Mouse (Mus musculus) embryonic facial prominence, embryonic 12.5 days (tissue): Measurements from ENCODE around the gene Ak7. TPM values are rescaled to one million over a fixed set of nuclear protein-coding genes. Genes with fewer than 3 reads are reported as not detected.
A peak's percentile ranks its signal among the peaks of the same experiment; 100 is the strongest.

ENCODE experiments used
- ATAC-seq: fragments of 200-750 bp; cut with Nextera tagmentation; 2 replicates; pipeline ENCODE4 v1.8.0; 2017; ENCODE audit not compliant: insufficient number of reproducible peaks, insufficient read depth, low FRiP score, low TSS enrichment
- H3K27ac ChIP-seq: fragments of 300-500 bp; sonication (generic); 2 replicates; pipeline ENCODE4 v1.5.1; 2016; ENCODE audit warnings: mild to moderate bottlenecking
- H3K27me3 ChIP-seq: fragments of 300-500 bp; sonication (generic); 2 replicates; pipeline ENCODE4 v1.6.1; 2016; ENCODE audit warnings: mild to moderate bottlenecking, moderate library complexity
- H3K36me3 ChIP-seq: fragments of 300-500 bp; sonication (generic); 2 replicates; pipeline ENCODE4 v1.6.1; 2016; ENCODE audit warnings: mild to moderate bottlenecking
- H3K4me1 ChIP-seq: fragments of 300-500 bp; sonication (generic); 2 replicates; pipeline ENCODE4 v1.6.1; 2016
- H3K4me2 ChIP-seq: fragments of 300-500 bp; sonication (generic); replicated peaks from 2 replicates; pipeline ENCODE4 v1.6.1; 2016; ENCODE audit warnings: mild to moderate bottlenecking, moderate library complexity
- H3K4me3 ChIP-seq: fragments of 300-500 bp; sonication (generic); 2 replicates; pipeline ENCODE4 v1.5.1; 2016; ENCODE audit warnings: mild to moderate bottlenecking
- H3K9ac ChIP-seq: fragments of 300-500 bp; sonication (generic); 2 replicates; pipeline ENCODE4 v1.6.1; 2016; ENCODE audit warnings: mild to moderate bottlenecking, moderate library complexity
- H3K9me3 ChIP-seq: fragments of 300-500 bp; sonication (generic); 2 replicates; pipeline ENCODE4 v1.6.1; 2016; ENCODE audit warnings: mild to moderate bottlenecking, moderate library complexity
- WGBS: fragments of 180-500 bp; shearing (Covaris S2); methylation state at CpG from one replicate; pipeline ENCODE4 v1.1.7; 2016; 5-methylcytosine and 5-hydroxymethylcytosine counted together
- polyA plus RNA-seq: library from polyadenylated mRNA; unstranded; fragments of >200 nt; fragmentation: Nextera tagmentation; extraction: Ambion mirVana; gene quantifications from 2 replicates; pipeline ENCODE4 v1.2.1, GENCODE M21; 2016

The Ak7 gene
- polyA plus RNA-seq: 0.22 and 0.28 TPM in 2 replicates

- ATAC-seq: peak; percentile 79
- Histone ChIP-seq H3K9me3 (no peaks in the 10 kb centered on the region), H3K36me3 (peaks cover 9% of the 10 kb centered on the region), H3K9ac (no peak within 1 kb of the TSS), H3K27me3 (no peaks in the 10 kb centered on the region), H3K4me1 (peaks cover 9% of the 10 kb centered on the region; the same call in 1 of the 2 replicates), H3K4me3 (no peak within 1 kb of the TSS), H3K27ac (no peak within 1 kb of the TSS), H3K4me2 (peak within 1 kb of the TSS; percentile 40)
- 9% methylated on average over 22 of the region's 22 CpGs for WGBS
These were observed at the start of gene Ak7 for GRCm38 (mm10) chr12:105705799-105706487. TSS of gene Ak7 (plus strand) at chr12:105705976.

- no peaks in the 10 kb centered on the region for H3K4me1 ChIP-seq
- no peaks in the 10 kb centered on the region for H3K9me3 ChIP-seq
- no peak overlapping the region for H3K4me2 ChIP-seq
- H3K4me3 ChIP-seq: no peak overlapping the region
- H3K36me3 ChIP-seq: peaks cover 19% of the 10 kb centered on the region
- H3K27ac ChIP-seq: no peak overlapping the region
- ATAC-seq: no peak
- WGBS: 92% methylated on average over 8 of the region's 8 CpGs
- no peak overlapping the region for H3K9ac ChIP-seq
- no peaks in the 10 kb centered on the region for H3K27me3 ChIP-seq
These were observed 29.5 kb upstream of the Ak7 start for GRCm38 (mm10) chr12:105676274-105676673.

- WGBS: 83% methylated on average over 7 of the region's 7 CpGs
- ATAC-seq: no peak
- no peak overlapping the region for H3K27ac ChIP-seq
These were observed 27.6 kb upstream of the Ak7 start for GRCm38 (mm10) chr12:105678211-105678610.

GRCm38 (mm10) chr12:105678762-105679161 lies 27.0 kb upstream of the Ak7 start:
- H3K9me3 ChIP-seq: no peaks in the 10 kb centered on the region
- H3K36me3 ChIP-seq: peaks cover 10% of the 10 kb centered on the region; the same call in 1 of the 2 replicates
- H3K27ac ChIP-seq: no peak overlapping the region
- no peak overlapping the region for H3K9ac ChIP-seq
- H3K4me2 ChIP-seq: no peak overlapping the region
- H3K4me3 ChIP-seq: no peak overlapping the region
- H3K4me1 ChIP-seq: peaks cover 14% of the 10 kb centered on the region
- ATAC-seq: no peak
- no peaks in the 10 kb centered on the region for H3K27me3 ChIP-seq
- 87% methylated on average over 3 of the region's 3 CpGs for WGBS

More at GRCm38 (mm10) chr12:105678211-105678610, 27.6 kb upstream of the Ak7 start:
- Histone ChIP-seq H3K4me1 (peaks cover 9% of the 10 kb centered on the region), H3K9me3 (no peaks in the 10 kb centered on the region), H3K4me2 (no peak overlapping the region), H3K9ac (no peak overlapping the region), H3K4me3 (no peak overlapping the region), H3K27me3 (no peaks in the 10 kb centered on the region), H3K36me3 (peaks cover 16% of the 10 kb centered on the region)

GRCm38 (mm10) chr12:105683933-105684901 lies 21.6 kb upstream of the Ak7 start, which contains the start of gene Gskip:
TSS of gene Gskip (plus strand) at chr12:105684829.
- H3K27me3 ChIP-seq: no peaks in the 10 kb centered on the region
- peak within 1 kb of the TSS; percentile 95 for H3K4me3 ChIP-seq
- ATAC-seq: peak; percentile 57
- H3K9ac ChIP-seq: peak within 1 kb of the TSS; percentile 89
- H3K9me3 ChIP-seq: no peaks in the 10 kb centered on the region
- peak within 1 kb of the TSS; percentile 89 for H3K27ac ChIP-seq
- H3K4me1 ChIP-seq: peaks cover 24% of the 10 kb centered on the region
- H3K4me2 ChIP-seq: peak within 1 kb of the TSS; percentile 88
- WGBS: 1% methylated on average over 41 of the region's 41 CpGs
- H3K36me3 ChIP-seq: peaks cover 2% of the 10 kb centered on the region

GRCm38 (mm10) chr12:105685001-105685691 lies 20.6 kb upstream of the Ak7 start, which contains the start of gene Atg2b:
TSS of gene Atg2b (minus strand) at chr12:105685211.
- H3K4me2 ChIP-seq: peak within 1 kb of the TSS; percentile 88

GRCm38 (mm10) chr12:105686791-105687190 lies 19.0 kb upstream of the Ak7 start:
- H3K4me3 ChIP-seq: no peak overlapping the region
- no peaks in the 10 kb centered on the region for H3K9me3 ChIP-seq
- no peaks in the 10 kb centered on the region for H3K27me3 ChIP-seq
- no peak overlapping the region for H3K9ac ChIP-seq
- no peak for ATAC-seq
- no peak overlapping the region for H3K27ac ChIP-seq
- H3K4me2 ChIP-seq: peak overlapping the region; percentile 88; the same call in 1 of the 2 replicates
- 87% methylated on average over 3 of the region's 3 CpGs for WGBS
- H3K36me3 ChIP-seq: peaks cover 23% of the 10 kb centered on the region
- peaks cover 24% of the 10 kb centered on the region for H3K4me1 ChIP-seq

More at GRCm38 (mm10) chr12:105685001-105685691, 20.6 kb upstream of the Ak7 start, which contains the start of gene Atg2b:
- Histone ChIP-seq H3K27me3 (no peaks in the 10 kb centered on the region), H3K9ac (peak within 1 kb of the TSS; percentile 89), H3K4me1 (peaks cover 24% of the 10 kb centered on the region), H3K27ac (peak within 1 kb of the TSS; percentile 89), H3K36me3 (peaks cover 11% of the 10 kb centered on the region), H3K9me3 (no peaks in the 10 kb centered on the region), H3K4me3 (peak within 1 kb of the TSS; percentile 95)
- ATAC-seq: peak; percentile 86
- under 1% methylated on average over 68 of the region's 73 CpGs for WGBS

GRCm38 (mm10) chr12:105687416-105687815 lies 18.4 kb upstream of the Ak7 start:
- Histone ChIP-seq H3K9me3 (no peaks in the 10 kb centered on the region), H3K9ac (no peak overlapping the region), H3K27ac (no peak overlapping the region), H3K27me3 (no peaks in the 10 kb centered on the region), H3K36me3 (peaks cover 28% of the 10 kb centered on the region), H3K4me3 (no peak overlapping the region), H3K4me2 (no peak overlapping the region), H3K4me1 (peaks cover 21% of the 10 kb centered on the region)
- 86% methylated on average over 4 of the region's 4 CpGs for WGBS
- ATAC-seq: no peak

GRCm38 (mm10) chr12:105688546-105688945 lies 17.2 kb upstream of the Ak7 start:
- H3K4me1 ChIP-seq: peaks cover 12% of the 10 kb centered on the region
- no peaks in the 10 kb centered on the region for H3K9me3 ChIP-seq
- ATAC-seq: no peak
- H3K27me3 ChIP-seq: no peaks in the 10 kb centered on the region
- no peak overlapping the region for H3K4me2 ChIP-seq
- 91% methylated on average over 4 of the region's 4 CpGs for WGBS
- no peak overlapping the region for H3K9ac ChIP-seq
- no peak overlapping the region for H3K4me3 ChIP-seq
- no peak overlapping the region for H3K27ac ChIP-seq
- H3K36me3 ChIP-seq: peaks cover 34% of the 10 kb centered on the region

- Histone ChIP-seq H3K4me2 (no peak overlapping the region), H3K4me3 (no peak overlapping the region), H3K27ac (no peak overlapping the region), H3K4me1 (peaks cover 8% of the 10 kb centered on the region), H3K9ac (no peak overlapping the region), H3K9me3 (no peaks in the 10 kb centered on the region), H3K36me3 (peaks cover 37% of the 10 kb centered on the region), H3K27me3 (no peaks in the 10 kb centered on the region)
- ATAC-seq: no peak
- 92% methylated on average over 13 of the region's 13 CpGs for WGBS
These were observed 16.3 kb upstream of the Ak7 start for GRCm38 (mm10) chr12:105689435-105689834.

- Histone ChIP-seq H3K27ac (no peak overlapping the region), H3K9me3 (no peaks in the 10 kb centered on the region), H3K9ac (no peak overlapping the region), H3K4me3 (no peak overlapping the region), H3K4me1 (no peaks in the 10 kb centered on the region), H3K36me3 (peaks cover 37% of the 10 kb centered on the region), H3K4me2 (no peak overlapping the region), H3K27me3 (no peaks in the 10 kb centered on the region)
- WGBS: 94% methylated on average over 2 of the region's 2 CpGs
- no peak for ATAC-seq
These were observed 11.8 kb upstream of the Ak7 start for GRCm38 (mm10) chr12:105694021-105694420.
